In the genomic region with DNA sequence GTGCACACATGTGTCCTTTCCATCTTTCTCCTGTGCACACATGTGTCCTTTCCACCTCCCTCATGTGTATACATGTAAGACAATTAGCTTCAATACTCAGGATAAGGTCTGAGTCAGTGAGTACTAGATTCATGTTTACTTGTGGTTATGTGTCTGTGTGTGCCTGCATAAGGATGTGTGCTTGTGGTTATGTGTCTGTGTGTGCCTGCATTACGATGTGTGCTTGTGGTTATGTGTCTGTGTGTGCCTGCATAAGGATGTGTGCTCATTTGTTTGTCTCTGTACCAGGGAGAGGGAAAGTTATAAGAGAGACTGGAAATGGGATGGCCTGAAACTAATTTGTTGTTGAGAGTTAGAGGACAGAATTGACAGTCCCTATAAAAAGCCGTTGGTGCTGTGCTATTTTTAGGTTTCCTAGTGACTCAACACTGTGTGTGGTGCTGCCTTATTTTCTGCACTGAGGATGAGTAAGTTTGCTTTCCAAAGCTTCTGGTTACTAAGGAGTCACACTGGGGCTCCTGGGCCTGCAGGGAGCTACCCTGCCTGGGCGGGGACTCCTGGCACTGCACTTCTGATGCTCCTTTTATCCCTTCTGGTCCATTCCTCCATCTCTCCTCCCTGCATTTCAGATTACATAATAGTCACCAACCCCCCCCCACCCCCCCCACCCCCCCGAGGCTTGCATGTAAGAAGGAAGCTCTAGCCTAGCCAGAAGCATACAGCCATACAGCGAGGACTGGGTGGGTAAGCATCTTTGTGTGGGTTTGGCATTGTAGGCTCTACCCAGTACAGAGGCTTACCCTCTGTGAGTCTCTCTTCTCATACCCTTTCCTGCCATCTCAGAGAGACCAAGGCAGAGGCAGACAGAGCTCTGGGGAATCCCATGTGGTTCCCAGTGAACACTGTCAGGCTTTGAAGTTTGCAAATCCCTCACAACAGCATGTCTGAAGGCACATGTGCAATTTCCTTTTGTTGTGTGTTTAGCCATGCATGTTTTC, we compare ENCODE assay signal across 8 mouse cellular contexts.
DNase-seq lines count a peak whose midpoint lies in the region; ATAC-seq lines count a peak whose summit lies in the region.

No protein-coding gene starts in this region.

- H3K4me2 ChIP-seq in heart, embryonic 11.5 days, result no peak overlapping the region
- H3K4me2 ChIP-seq in midbrain, embryonic 16.5 days (ENCODE audit: low read length), result no peak overlapping the region
- no peak overlapping the region for H3K4me2 ChIP-seq in liver, embryonic 12.5 days

- no peaks in the 10 kb centered on the region for H3K36me3 ChIP-seq in heart, embryonic 11.5 days (ENCODE audit: control insufficient read depth, insufficient read depth, low read length)
- H3K36me3 ChIP-seq in midbrain, embryonic 16.5 days (ENCODE audit: control insufficient read depth, insufficient read depth, low read length), result no peaks in the 10 kb centered on the region
- no peaks in the 10 kb centered on the region for H3K36me3 ChIP-seq in liver, embryonic 12.5 days

- no peak overlapping the region for H3K4me3 ChIP-seq in heart, embryonic 11.5 days (ENCODE audit: low read depth, low read length)
- H3K4me3 ChIP-seq in midbrain, embryonic 16.5 days (ENCODE audit: low read depth, low read length), result no peak overlapping the region
- H3K4me3 ChIP-seq in liver, embryonic 12.5 days, result no peak overlapping the region

- 0 out of 2 replicates have a peak, but pooled peaks have one; percentile 26 for ATAC-seq in heart, embryonic 11.5 days (replicated peaks; ENCODE audit: insufficient number of reproducible peaks, low FRiP score, low TSS enrichment)
- 0 out of 2 replicates have a peak, but pooled peaks have one; percentile 52 for ATAC-seq in midbrain, embryonic 16.5 days
- no peak for ATAC-seq in liver, embryonic 12.5 days

- peak; percentile 30 for DNase-seq in layer of hippocampus, adult 11-12 months (ENCODE audit: low spot score)
- DNase-seq in layer of hippocampus, postnatal 25 days (ENCODE audit: extremely low spot score in 1 of 2, low spot score in 1 of 2), result no peak
- peak; percentile 30 to 42 for DNase-seq in cerebellum, postnatal 25 days
- DNase-seq in thymus, postnatal 36 days, result no peak
- no peak for DNase-seq in urinary bladder, postnatal 14 days (ENCODE audit: low spot score)

- no peaks in the 10 kb centered on the region for H3K9me3 ChIP-seq in heart, embryonic 11.5 days (replicated peaks; ENCODE audit: control insufficient read depth, low read length)
- no peaks in the 10 kb centered on the region for H3K9me3 ChIP-seq in midbrain, embryonic 16.5 days (replicated peaks; ENCODE audit: control insufficient read depth, low read length, poor library complexity, severe bottlenecking)
- H3K9me3 ChIP-seq in liver, embryonic 12.5 days (replicated peaks), result no peaks in the 10 kb centered on the region

- H3K4me1 ChIP-seq in heart, embryonic 11.5 days (ENCODE audit: control insufficient read depth, insufficient read depth, low read length), result peaks cover 5% of the 10 kb centered on the region; the same call in 1 of the 2 replicates
- peaks cover 7% of the 10 kb centered on the region; the same call in 1 of the 2 replicates for H3K4me1 ChIP-seq in midbrain, embryonic 16.5 days (ENCODE audit: control insufficient read depth, insufficient read depth, low read length)
- 0 out of 2 replicates have a peak, but pooled peaks cover 6% of the 10 kb centered on the region for H3K4me1 ChIP-seq in liver, embryonic 12.5 days

- H3K27me3 ChIP-seq in heart, embryonic 11.5 days (ENCODE audit: control insufficient read depth, insufficient read depth, low read length), result no peaks in the 10 kb centered on the region
- no peaks in the 10 kb centered on the region for H3K27me3 ChIP-seq in midbrain, embryonic 16.5 days (ENCODE audit: control insufficient read depth, insufficient read depth, low read depth, low read length)
- no peaks in the 10 kb centered on the region for H3K27me3 ChIP-seq in liver, embryonic 12.5 days (replicated peaks)

- no peak overlapping the region for H3K9ac ChIP-seq in heart, embryonic 11.5 days (ENCODE audit: low read depth, low read length)
- no peak overlapping the region for H3K9ac ChIP-seq in midbrain, embryonic 16.5 days (ENCODE audit: low read depth, low read length)
- no peak overlapping the region for H3K9ac ChIP-seq in liver, embryonic 12.5 days

- 0 out of 2 replicates have a peak overlapping the region, but pooled peaks have one; percentile 35 for H3K27ac ChIP-seq in heart, embryonic 11.5 days (ENCODE audit: low read depth, low read length)
- no peak overlapping the region for H3K27ac ChIP-seq in midbrain, embryonic 16.5 days (ENCODE audit: low read length)
- no peak overlapping the region for H3K27ac ChIP-seq in liver, embryonic 12.5 days

- WGBS in heart, embryonic 11.5 days (ENCODE audit: insufficient replicate concordance), result 53% methylated on average over 5 of the region's 5 CpGs
- WGBS in midbrain, embryonic 16.5 days, result 66% methylated on average over 5 of the region's 5 CpGs
- WGBS in liver, embryonic 12.5 days (ENCODE audit: insufficient replicate concordance), result 42% methylated on average over 5 of the region's 5 CpGs

Comparison
In these comparisons a context has a peak if more than half of its experiments do, and no peak if none do; other contexts are left out.
1. DNase-seq: peak in layer of hippocampus, adult 11-12 months (single experiment) and cerebellum, postnatal 25 days (2 of 2); none in layer of hippocampus, postnatal 25 days (0 of 2), thymus, postnatal 36 days (0 of 2) and urinary bladder, postnatal 14 days (single experiment).